In genomic region chr11:52654640-52655039, GRCm38 (mm10) we compare ENCODE assay signal across 21 mouse cellular contexts.
DNase-seq lines count a peak whose midpoint lies in the region; ATAC-seq lines count a peak whose summit lies in the region.
"Had no signal": no experiment of that assay in that cellular context is flagged by ENCODE, and none has a peak within 500 bp of the region (broad histone marks: within the 10 kb centered on the region; RNA-seq: fewer than 3 reads in every experiment).

No protein-coding gene starts in this region.

- H3K36me3 ChIP-seq in midbrain, embryonic 14.5 days (ENCODE audit: control insufficient read depth, insufficient read depth, low read length) = no peaks in the 10 kb centered on the region

- DNase-seq in frontal cortex, postnatal 36 days (ENCODE audit: low spot score in 2 of 2) = no peak
- peak; percentile 44 to 79 for DNase-seq in layer of hippocampus, adult 18-20 months (ENCODE audit: low spot score in 2 of 2)
- DNase-seq in layer of hippocampus, postnatal 10 days (ENCODE audit: low spot score in 2 of 2) = no peak
- DNase-seq in layer of hippocampus, adult 8-10 months (ENCODE audit: low spot score in 2 of 2) = peak; percentile 24 to 25
- DNase-seq in left cerebral cortex, adult 11 months (ENCODE audit: low spot score) = no peak
- no peak for DNase-seq in midbrain, embryonic 14.5 days
- DNase-seq: adrenal gland, adult 8-10 months; adrenal gland, postnatal 25 days; cerebellum, adult 18-20 months; cerebellum, adult 9-10 months; cerebellum, postnatal 14 days; forebrain, postnatal 0 days; gastrocnemius, postnatal 10 days; gastrocnemius, postnatal 36 days; heart, adult 2 months had no signal

- no peak overlapping the region for H3K27ac ChIP-seq in midbrain, embryonic 14.5 days (replicated peaks; ENCODE audit: low read depth, low read length)
- H3K27ac ChIP-seq: heart, adult 2 months; hindbrain, embryonic 14.5 days; hindbrain, postnatal 0 days had no signal

- no peaks in the 10 kb centered on the region for H3K9me3 ChIP-seq in midbrain, embryonic 14.5 days (ENCODE audit: control insufficient read depth, low read length)

- no peaks in the 10 kb centered on the region for H3K4me1 ChIP-seq in midbrain, embryonic 14.5 days (ENCODE audit: control insufficient read depth, insufficient read depth, low read length)

- no peak overlapping the region for H3K4me2 ChIP-seq in midbrain, embryonic 14.5 days (ENCODE audit: low read length)
- H3K4me2 ChIP-seq: heart, embryonic 11.5 days; hindbrain, embryonic 14.5 days had no signal

- peak; percentile 65 for ATAC-seq in frontal cortex, adult (ENCODE audit: low TSS enrichment)
- no peak for ATAC-seq in midbrain, embryonic 14.5 days (ENCODE audit: low FRiP score, low TSS enrichment)
- ATAC-seq: activated CD4-positive, CD25-positive, alpha-beta regulatory T cell, adult 4 months; forebrain, embryonic 14.5 days; forebrain, postnatal 0 days; hindbrain, postnatal 0 days had no signal

- H3K4me3 ChIP-seq in midbrain, embryonic 14.5 days (replicated peaks; ENCODE audit: low read depth, low read length) = no peak overlapping the region
- H3K4me3 ChIP-seq: heart, adult 2 months had no signal

- no peak overlapping the region for H3K9ac ChIP-seq in midbrain, embryonic 14.5 days (replicated peaks; ENCODE audit: low read length)
- H3K9ac ChIP-seq: forebrain, postnatal 0 days; hindbrain, embryonic 14.5 days had no signal

- 82% methylated on average over 7 of the region's 7 CpGs for WGBS in midbrain, embryonic 14.5 days

- H3K27me3 ChIP-seq in midbrain, embryonic 14.5 days (ENCODE audit: control insufficient read depth, insufficient read depth, low read length) = no peaks in the 10 kb centered on the region

Comparison
In these comparisons a context has a peak if more than half of its experiments do, and no peak if none do; other contexts are left out.
1. DNase-seq: peak in layer of hippocampus, adult 18-20 months (2 of 2) and layer of hippocampus, adult 8-10 months (2 of 2); none in frontal cortex, postnatal 36 days (0 of 2), layer of hippocampus, postnatal 10 days (0 of 2), left cerebral cortex, adult 11 months (single experiment) and midbrain, embryonic 14.5 days (single experiment).